Mouse (Mus musculus): ENCODE data around the gene Tspan11. TPM values are rescaled to one million over a fixed set of nuclear protein-coding genes. Genes with fewer than 3 reads are reported as not detected.

Gene Tspan11
- polyA plus RNA-seq, 1 experiment: 5.3 TPM

GRCm38 (mm10) chr6:127988944-127989494, 101.6 kb downstream of the Tspan11 start:
- H3K4me3 ChIP-seq (ENCODE audit: insufficient read depth, low read length): no peak overlapping the region

DNA sequence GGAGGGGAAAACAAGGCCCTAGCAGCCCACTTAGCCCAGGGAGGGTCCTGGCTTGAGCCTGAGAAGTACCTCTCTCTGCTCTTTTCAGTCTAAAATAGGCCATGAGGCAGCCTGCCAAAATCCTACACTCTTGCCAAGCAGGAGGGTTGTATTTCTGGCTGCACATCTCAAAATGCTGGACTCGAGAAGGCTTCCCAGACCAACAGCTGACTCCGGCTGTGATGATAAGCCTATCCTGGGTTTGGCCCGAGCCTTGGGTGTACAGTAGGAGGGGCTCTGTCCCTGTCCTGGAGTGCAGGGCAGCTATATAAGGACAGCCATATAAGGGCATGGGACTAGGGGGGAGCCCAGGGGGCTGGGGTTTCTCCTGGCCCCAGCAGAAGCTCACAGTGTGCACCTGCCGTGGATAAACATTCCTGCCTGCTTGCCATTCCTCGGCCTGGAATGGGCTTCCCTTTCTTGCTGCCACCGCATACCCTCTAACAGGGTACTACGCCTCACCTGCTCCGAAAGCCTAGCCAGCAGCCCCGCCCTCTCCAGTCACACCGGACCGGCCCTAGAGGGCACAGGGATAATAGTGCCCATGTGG, 102.3 kb downstream of the Tspan11 start:
- no peak for TF ChIP-seq POLR2A (IDR thresholded peaks at IDR 0.05; ENCODE audit: extremely low read depth, insufficient read depth, low read length)
- TF ChIP-seq CTCF (IDR thresholded peaks at IDR 0.05; ENCODE audit: extremely low read depth, insufficient read depth, low read length): no peak
- Histone ChIP-seq H3K4me3 (ENCODE audit: insufficient read depth, low read length) (no peak overlapping the region), H3K27ac (ENCODE audit: insufficient read depth, low read length) (peak overlapping the region; percentile 48; the same call in 1 of the 2 replicates)

More at GRCm38 (mm10) chr6:127988944-127989494, 101.6 kb downstream of the Tspan11 start:
- TF ChIP-seq CTCF (IDR thresholded peaks at IDR 0.05; ENCODE audit: extremely low read depth, insufficient read depth, low read length) (no peak), POLR2A (IDR thresholded peaks at IDR 0.05; ENCODE audit: extremely low read depth, insufficient read depth, low read length) (no peak)
- H3K4me1 ChIP-seq (ENCODE audit: control insufficient read depth, insufficient read depth, low read length): peaks cover 7% of the 10 kb centered on the region; the same call in 1 of the 2 replicates
- H3K27ac ChIP-seq (ENCODE audit: insufficient read depth, low read length): peak overlapping the region; percentile 48; the same call in 1 of the 2 replicates

DNA sequence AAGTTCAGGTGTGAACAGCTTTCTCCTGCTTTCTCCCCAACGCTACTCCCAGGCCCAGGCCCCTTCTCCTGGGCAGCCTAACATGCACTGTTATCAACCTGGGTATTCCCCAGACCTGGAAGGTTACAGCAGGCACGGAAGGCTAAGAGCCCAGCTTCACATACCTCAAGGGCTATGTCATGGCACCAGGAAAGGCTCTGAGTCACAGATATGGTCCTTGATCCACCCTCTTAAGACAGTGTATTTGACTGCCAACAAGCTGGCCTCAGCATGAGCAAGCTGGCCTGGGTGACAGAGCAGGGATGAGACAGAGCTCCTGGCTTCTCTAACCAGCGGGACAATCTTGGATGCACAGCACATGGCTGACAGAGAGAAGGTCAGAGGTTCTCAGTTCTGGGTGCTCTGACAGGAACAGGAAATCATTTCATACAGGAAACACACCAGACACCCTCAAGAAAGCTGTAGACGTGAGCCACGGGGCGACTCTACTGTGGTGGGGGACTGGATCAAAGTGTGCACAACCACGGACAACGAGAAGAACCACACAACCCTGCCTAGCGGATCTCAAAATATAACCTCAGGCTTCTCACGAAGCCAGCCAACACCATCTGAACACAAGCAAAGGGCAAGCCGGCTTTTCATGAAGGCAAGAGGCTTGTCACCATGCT, 104.3 kb downstream of the Tspan11 start:
- Histone ChIP-seq H3K27ac (ENCODE audit: insufficient read depth, low read length) (no peak overlapping the region), H3K4me3 (ENCODE audit: insufficient read depth, low read length) (no peak overlapping the region), H3K4me1 (ENCODE audit: control insufficient read depth, insufficient read depth, low read length) (peaks cover 7% of the 10 kb centered on the region; the same call in 1 of the 2 replicates)
- no peak for TF ChIP-seq CTCF (IDR thresholded peaks at IDR 0.05; ENCODE audit: extremely low read depth, insufficient read depth, low read length)
- no peak for TF ChIP-seq POLR2A (IDR thresholded peaks at IDR 0.05; ENCODE audit: extremely low read depth, insufficient read depth, low read length)

More for the DNA sequence above, 102.3 kb downstream of the Tspan11 start:
- peaks cover 7% of the 10 kb centered on the region; the same call in 1 of the 2 replicates for H3K4me1 ChIP-seq (ENCODE audit: control insufficient read depth, insufficient read depth, low read length)

DNA sequence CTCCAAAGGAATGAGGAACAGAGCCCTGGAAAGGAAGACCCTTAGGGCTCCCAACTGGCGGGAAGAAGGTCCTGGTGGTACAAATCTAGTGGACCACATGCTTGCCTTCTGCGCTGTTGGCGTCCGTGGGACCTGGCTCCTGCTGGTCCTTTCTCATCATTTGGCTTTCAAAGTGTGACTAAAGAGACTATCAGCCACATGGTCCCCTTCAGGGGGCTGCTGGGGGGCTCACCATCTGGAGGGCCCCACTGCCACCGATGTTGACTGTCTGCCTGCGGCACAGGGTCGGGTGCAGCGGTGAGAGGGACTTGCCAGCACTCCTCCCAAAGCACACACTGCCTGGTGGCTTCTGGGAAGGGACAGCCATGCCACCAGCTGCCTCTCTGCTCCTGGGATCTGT, 105.6 kb downstream of the Tspan11 start:
- peaks cover 7% of the 10 kb centered on the region; the same call in 1 of the 2 replicates for H3K4me1 ChIP-seq (ENCODE audit: control insufficient read depth, insufficient read depth, low read length)
- H3K27ac ChIP-seq (ENCODE audit: insufficient read depth, low read length): no peak overlapping the region
- TF ChIP-seq POLR2A (IDR thresholded peaks at IDR 0.05; ENCODE audit: extremely low read depth, insufficient read depth, low read length) (no peak), CTCF (IDR thresholded peaks at IDR 0.05; ENCODE audit: extremely low read depth, insufficient read depth, low read length) (no peak)
- H3K4me3 ChIP-seq (ENCODE audit: insufficient read depth, low read length): no peak overlapping the region

DNA sequence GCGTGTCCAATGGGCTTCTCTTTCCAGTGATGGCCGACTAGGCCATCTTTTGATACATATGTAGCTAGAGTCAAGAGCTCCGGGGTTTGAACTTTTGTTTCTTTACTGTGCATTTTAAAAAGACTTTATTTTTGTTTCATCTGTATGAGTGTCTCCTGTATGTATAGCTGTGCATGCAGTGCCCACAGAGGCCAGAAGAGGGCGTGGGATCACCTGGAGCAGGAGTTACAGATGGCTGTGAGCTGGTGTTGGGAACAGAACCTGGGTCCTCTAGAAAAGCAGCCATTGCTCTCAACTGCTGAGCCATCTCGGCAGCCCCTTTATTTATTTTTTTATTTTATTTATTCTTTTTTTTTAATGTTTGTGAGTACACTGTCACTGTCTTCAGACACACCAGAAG, 109.5 kb downstream of the Tspan11 start:
- no peaks in the 10 kb centered on the region for H3K4me1 ChIP-seq (ENCODE audit: control insufficient read depth, insufficient read depth, low read length)
- no peak overlapping the region for H3K27ac ChIP-seq (ENCODE audit: insufficient read depth, low read length)
- TF ChIP-seq POLR2A (IDR thresholded peaks at IDR 0.05; ENCODE audit: extremely low read depth, insufficient read depth, low read length): no peak
- TF ChIP-seq CTCF (IDR thresholded peaks at IDR 0.05; ENCODE audit: extremely low read depth, insufficient read depth, low read length): 0 out of 2 replicates have a peak, but pooled peaks have one; percentile 11
- H3K4me3 ChIP-seq (ENCODE audit: insufficient read depth, low read length): no peak overlapping the region

DNA sequence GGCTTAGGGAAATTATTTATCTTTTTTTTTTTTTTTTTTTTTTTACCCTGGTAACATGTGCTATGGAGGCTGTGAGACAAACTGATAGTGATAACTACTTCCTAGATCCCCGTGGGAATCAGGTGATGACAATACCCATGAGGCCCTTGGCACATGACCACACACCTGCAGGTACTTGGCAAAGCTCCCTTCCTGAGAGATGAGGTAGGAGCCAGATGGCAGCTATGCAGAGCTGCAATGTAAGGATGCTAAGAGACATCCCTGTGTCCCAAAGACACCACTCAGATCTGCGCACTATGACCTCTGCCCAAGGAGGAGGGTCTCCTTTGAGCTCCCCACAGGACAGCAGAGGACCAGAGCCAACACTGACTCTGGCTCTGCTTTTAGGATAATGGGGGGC, 111.7 kb downstream of the Tspan11 start:
- H3K27ac ChIP-seq (ENCODE audit: insufficient read depth, low read length): no peak overlapping the region
- TF ChIP-seq POLR2A (IDR thresholded peaks at IDR 0.05; ENCODE audit: extremely low read depth, insufficient read depth, low read length): no peak
- no peak for TF ChIP-seq CTCF (IDR thresholded peaks at IDR 0.05; ENCODE audit: extremely low read depth, insufficient read depth, low read length)
- peaks cover 1% of the 10 kb centered on the region; the same call in 1 of the 2 replicates for H3K4me1 ChIP-seq (ENCODE audit: control insufficient read depth, insufficient read depth, low read length)
- no peak overlapping the region for H3K4me3 ChIP-seq (ENCODE audit: insufficient read depth, low read length)

DNA sequence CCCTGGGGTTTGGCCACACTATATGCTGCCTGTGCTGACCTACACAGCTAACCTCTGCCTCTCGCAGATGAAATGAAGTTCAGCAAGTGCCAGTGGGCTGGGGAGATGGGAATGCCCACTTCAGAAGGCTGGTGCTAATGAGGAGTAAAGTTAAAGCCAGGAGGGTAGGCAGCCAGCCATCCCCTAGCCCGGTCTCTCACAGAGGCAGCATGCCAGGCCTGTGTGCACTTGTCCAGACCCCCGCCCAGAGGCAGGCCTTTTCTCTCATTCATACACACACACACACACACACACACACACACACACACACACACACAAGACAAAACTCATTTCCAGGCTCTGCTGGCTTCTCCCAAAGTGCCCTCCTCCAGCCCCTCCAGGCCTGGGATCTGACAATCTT, 113.4 kb downstream of the Tspan11 start:
- no peak overlapping the region for H3K27ac ChIP-seq (ENCODE audit: insufficient read depth, low read length)
- TF ChIP-seq CTCF (IDR thresholded peaks at IDR 0.05; ENCODE audit: extremely low read depth, insufficient read depth, low read length): no peak
- TF ChIP-seq POLR2A (IDR thresholded peaks at IDR 0.05; ENCODE audit: extremely low read depth, insufficient read depth, low read length): no peak
- H3K4me1 ChIP-seq (ENCODE audit: control insufficient read depth, insufficient read depth, low read length): peaks cover 1% of the 10 kb centered on the region; the same call in 1 of the 2 replicates

DNA sequence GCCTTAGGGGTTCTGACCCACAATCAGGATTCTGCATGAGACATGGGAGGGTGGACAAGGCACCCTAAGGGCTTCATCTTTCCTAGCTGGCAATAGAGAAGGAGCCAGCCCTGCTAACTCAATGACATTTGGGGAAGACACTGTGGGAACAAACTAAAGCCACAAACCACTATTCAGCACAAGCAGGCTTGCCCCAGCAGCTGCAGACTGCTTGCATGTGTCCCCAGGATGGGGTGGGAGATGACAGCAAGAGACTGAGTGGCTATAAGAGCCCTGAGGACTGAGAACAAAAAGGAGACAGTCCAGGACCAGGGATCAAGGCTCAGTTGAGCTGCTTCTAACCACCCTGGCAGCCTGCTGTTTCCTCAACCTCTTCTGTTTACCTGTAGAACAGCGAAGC, 114.2 kb downstream of the Tspan11 start:
- TF ChIP-seq POLR2A (IDR thresholded peaks at IDR 0.05; ENCODE audit: extremely low read depth, insufficient read depth, low read length): no peak
- no peak for TF ChIP-seq CTCF (IDR thresholded peaks at IDR 0.05; ENCODE audit: extremely low read depth, insufficient read depth, low read length)
- H3K4me1 ChIP-seq (ENCODE audit: control insufficient read depth, insufficient read depth, low read length): peaks cover 1% of the 10 kb centered on the region; the same call in 1 of the 2 replicates
- no peak overlapping the region for H3K27ac ChIP-seq (ENCODE audit: insufficient read depth, low read length)
- no peak overlapping the region for H3K4me3 ChIP-seq (ENCODE audit: insufficient read depth, low read length)

More for the DNA sequence above, 113.4 kb downstream of the Tspan11 start:
- no peak overlapping the region for H3K4me3 ChIP-seq (ENCODE audit: insufficient read depth, low read length)

- Histone ChIP-seq H3K4me3 (ENCODE audit: insufficient read depth, low read length) (no peak overlapping the region), H3K4me1 (ENCODE audit: control insufficient read depth, insufficient read depth, low read length) (peaks cover 1% of the 10 kb centered on the region), H3K27ac (ENCODE audit: insufficient read depth, low read length) (no peak overlapping the region)
- TF ChIP-seq POLR2A (IDR thresholded peaks at IDR 0.05; ENCODE audit: extremely low read depth, insufficient read depth, low read length): no peak
- TF ChIP-seq CTCF (IDR thresholded peaks at IDR 0.05; ENCODE audit: extremely low read depth, insufficient read depth, low read length): no peak
These were observed 114.7 kb downstream of the Tspan11 start for GRCm38 (mm10) chr6:128002104-128002503.
